Mouse (Mus musculus): ENCODE measurements at regions not wholly inside any gene's neighbourhood (a gene's known extent, or its start where the extent isn't known, plus 50 kb on each side); places are given as distances from the start of the nearest gene placed in this dataset.

GRCm38 (mm10) chr19:15348356-15348755 is 598.8 kb downstream of the Psat1 start:
- no peak for DNase-seq

DNA sequence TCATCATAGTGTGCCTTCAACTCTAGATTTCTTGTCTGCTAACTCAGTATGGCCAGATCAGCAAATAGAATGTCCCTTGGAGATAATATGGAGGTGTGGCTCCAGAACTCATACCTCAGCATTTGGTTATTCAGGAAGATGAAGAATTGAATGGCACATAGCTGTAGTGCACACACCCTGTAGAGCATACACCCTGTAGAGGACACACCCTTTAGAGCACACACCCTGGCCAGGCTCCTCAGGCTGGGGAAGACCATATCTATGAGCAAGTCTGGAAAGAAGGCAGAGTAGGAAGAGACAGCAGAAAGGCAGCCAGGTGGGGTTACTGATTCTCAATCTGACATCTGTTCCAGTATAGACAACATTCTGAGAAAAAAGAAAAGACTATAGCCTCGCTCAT is 604.9 kb downstream of the Psat1 start:
- no peak for DNase-seq
- intact Hi-C loops (cut with DNase I; ENCODE audit: low total_unique reads) = no loop called here

More at GRCm38 (mm10) chr19:15348356-15348755, 598.8 kb downstream of the Psat1 start:
- intact Hi-C loops (cut with DNase I; ENCODE audit: low total_unique reads) = no loop called here

GRCm38 (mm10) chr19:15340305-15340983 is 606.7 kb downstream of the Psat1 start:
- intact Hi-C loops (cut with DNase I; ENCODE audit: low total_unique reads) = no loop called here
- no peak for DNase-seq

DNA sequence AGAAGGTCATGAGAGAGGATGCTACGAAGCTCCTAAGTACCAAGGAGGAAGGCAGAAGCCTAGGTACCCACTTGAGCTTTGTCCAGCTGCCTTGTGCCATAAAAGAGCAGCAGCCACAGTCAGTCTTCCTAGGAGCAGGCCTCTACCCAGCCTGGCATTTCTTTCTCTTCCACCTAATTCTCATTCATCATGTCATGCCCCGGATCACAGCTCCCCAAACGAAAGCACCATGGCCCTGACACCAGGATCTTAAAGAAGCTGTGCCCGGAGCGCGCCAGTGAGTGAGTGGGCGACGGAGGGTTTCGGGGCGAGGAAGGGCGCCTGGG is 607.2 kb downstream of the Psat1 start:
- intact Hi-C loops (cut with DNase I; ENCODE audit: low total_unique reads) = no loop called here
- DNase-seq = no peak

DNA sequence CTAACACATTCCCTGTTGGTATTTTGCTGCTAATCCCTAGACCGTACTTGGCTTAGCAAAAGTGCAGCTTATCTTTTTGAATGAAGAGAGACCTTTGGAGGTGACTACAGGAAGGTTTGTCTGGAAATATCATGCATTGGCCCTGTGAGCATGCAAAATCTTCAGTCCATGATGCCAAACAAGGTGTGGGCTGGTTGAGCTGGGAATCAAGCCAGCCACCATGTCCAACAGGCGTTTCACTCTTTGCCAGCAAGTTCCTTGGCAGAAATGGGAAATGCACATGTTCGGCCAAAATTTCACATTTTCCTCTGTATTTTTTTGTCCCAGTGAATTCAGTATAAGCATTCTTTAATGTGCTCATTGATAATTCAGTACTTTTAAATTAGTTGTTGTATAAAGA is 617.0 kb downstream of the Psat1 start:
- intact Hi-C loops (cut with DNase I; ENCODE audit: low total_unique reads) = no loop called here
- no peak for DNase-seq

DNA sequence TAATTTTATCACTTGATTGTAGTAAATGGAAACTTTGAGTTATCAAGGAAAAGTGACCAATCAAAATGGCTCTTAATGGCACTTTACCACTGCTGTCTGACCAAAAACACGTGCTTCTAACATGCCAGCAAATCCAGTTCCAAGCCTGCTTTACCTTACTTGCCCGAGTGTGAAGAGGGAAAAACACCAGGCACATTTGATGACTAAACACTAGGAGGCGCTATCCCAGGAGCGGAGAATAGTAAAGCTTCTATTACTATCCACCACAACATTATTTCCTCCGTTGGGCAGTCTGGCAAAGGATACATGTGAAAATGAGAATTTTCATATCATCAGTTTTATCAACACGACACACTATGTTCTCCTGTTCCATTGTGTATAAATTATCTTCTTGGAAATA is 647.7 kb downstream of the Psat1 start:
- no peak for DNase-seq
- intact Hi-C loops (cut with DNase I; ENCODE audit: low total_unique reads) = no loop called here

- intact Hi-C loops (cut with DNase I; ENCODE audit: low total_unique reads) = no loop called here
Measured at GRCm38 (mm10) chr19:15285016-15285415, 662.1 kb downstream of the Psat1 start.

DNA sequence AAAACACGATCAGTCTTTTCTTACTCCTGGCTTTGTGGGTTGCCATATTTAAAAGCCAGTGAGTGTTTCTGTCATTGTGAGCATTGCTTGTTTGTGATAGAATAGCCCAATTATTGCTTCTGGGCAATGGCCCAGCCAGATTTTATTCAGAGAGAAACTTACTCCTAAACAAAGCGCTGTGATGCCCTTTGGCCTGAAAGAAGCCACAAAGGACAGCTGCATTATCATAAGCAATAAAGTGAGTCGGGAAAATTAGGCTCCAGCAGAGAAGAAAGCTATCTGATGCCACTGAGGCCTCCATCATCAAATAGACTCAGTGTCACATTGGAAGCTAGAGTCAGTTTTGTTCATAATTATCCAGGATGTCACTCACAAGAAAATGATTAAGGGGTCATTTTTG is 644.9 kb upstream of the Tle4 start:
- no peak for DNase-seq
- intact Hi-C loops (cut with DNase I; ENCODE audit: low total_unique reads) = no loop called here

More at GRCm38 (mm10) chr19:15285016-15285415, 662.1 kb downstream of the Psat1 start:
- no peak for DNase-seq

DNA sequence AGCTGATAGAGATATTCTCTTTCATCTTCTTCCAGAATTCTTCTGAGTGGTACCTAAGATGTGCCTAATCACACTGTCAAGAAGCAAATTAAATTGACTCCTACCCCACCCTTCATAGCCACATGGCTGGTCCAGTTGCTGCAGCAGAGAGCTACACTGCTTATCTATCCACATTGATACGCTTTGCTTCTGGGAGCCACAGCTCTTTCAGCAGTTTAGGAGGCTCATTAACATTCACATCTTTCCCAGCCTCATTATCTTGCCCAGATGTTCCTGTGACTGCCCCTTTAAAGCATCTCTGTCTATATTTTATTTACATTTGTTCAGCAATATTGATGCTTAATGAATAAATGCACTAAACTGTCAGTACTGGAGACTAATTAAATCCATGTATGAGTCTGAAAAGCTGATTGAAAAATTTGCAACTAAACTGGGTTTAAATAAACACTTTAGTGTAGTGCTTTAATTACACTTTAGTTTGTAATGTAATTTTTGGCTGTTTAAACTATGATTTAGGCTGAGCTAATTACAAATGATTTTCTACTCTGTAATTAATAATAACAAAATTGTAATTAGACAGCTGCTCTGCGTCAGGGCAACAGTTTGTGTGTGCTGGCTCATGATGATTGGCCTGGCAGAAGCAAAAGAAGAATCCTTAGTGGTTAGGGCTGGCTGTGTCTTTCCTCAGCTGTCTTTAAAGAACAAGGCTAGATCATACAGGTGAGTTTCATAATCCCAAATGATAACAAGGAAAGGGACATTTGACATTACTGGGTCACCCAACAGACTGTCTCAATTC is 632.5 kb upstream of the Tle4 start:
- intact Hi-C loops (cut with DNase I; ENCODE audit: low total_unique reads) = no loop called here
- no peak for DNase-seq

- intact Hi-C loops (cut with DNase I; ENCODE audit: low total_unique reads) = no loop called here
- DNase-seq = no peak
Measured at GRCm38 (mm10) chr19:15217387-15217786, 619.5 kb upstream of the Tle4 start.

DNA sequence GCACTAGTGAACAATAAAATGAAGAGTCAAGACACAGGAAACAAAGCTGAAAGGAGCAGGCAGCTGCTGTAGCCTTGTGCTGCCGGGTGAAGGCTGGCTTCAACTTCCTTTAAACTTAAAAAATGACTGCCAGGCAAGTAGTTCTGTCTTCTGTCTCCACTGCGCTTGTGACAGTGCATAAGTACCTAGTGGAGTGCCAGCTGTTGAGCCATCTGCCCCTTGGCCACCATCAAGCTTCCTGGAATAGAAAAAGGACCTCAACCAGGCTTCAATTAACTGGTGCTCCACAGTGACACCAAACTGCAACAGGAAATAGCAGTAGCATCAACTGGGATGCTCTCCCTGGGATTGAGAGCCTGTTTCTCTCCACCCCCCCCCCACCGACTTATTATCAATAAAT is 616.8 kb upstream of the Tle4 start:
- intact Hi-C loops (cut with DNase I; ENCODE audit: low total_unique reads) = no loop called here
- no peak for DNase-seq

DNA sequence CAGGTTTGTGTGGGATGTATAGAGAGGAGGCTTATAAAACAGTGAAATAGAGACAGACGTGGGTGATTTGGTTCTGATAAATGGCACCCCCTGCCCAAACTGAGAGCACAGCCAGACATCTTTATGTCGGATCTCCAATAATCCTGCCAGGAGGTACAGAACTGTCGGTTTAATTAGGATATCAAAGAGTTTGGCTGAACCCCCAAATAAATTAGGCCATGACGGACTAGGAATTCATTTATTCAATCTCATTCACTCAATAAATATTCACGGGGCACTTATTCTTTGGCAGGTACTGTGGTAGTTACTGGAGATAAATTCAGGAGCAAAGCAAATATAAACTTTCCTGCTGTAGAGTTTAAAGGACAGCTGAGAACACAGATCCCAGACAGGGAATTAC is 615.0 kb upstream of the Tle4 start:
- intact Hi-C loops (cut with DNase I; ENCODE audit: low total_unique reads) = no loop called here
- DNase-seq = no peak

- no peak for DNase-seq
- intact Hi-C loops (cut with DNase I; ENCODE audit: low total_unique reads) = no loop called here
Measured at GRCm38 (mm10) chr19:15203039-15203438, 605.2 kb upstream of the Tle4 start.

DNA sequence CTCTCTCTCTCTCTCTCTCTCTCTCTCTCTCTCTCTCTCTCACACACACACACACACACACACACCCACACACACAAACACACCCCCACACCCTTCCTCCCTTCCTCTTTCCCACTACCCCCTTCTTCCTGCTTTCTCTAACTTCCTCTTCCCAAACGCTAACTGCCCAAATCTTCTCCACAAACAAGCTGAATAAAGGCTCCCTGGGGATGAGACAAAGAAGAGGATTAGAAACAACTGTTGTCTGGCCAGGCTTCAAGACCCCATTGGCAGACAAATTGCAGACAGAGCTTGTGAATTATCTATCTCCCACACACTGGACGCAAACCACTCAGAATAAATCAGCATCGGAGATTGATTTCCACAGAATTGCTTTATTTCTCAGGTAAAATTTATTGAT is 603.4 kb upstream of the Tle4 start:
- intact Hi-C loops (cut with DNase I; ENCODE audit: low total_unique reads) = no loop called here
- DNase-seq = peak; percentile 10

GRCm38 (mm10) chr19:15200792-15201191 is 602.9 kb upstream of the Tle4 start:
- no peak for DNase-seq
- intact Hi-C loops (cut with DNase I; ENCODE audit: low total_unique reads) = no loop called here

GRCm38 (mm10) chr19:15200361-15200760 is 602.5 kb upstream of the Tle4 start:
- DNase-seq = no peak
- intact Hi-C loops (cut with DNase I; ENCODE audit: low total_unique reads) = no loop called here

DNA sequence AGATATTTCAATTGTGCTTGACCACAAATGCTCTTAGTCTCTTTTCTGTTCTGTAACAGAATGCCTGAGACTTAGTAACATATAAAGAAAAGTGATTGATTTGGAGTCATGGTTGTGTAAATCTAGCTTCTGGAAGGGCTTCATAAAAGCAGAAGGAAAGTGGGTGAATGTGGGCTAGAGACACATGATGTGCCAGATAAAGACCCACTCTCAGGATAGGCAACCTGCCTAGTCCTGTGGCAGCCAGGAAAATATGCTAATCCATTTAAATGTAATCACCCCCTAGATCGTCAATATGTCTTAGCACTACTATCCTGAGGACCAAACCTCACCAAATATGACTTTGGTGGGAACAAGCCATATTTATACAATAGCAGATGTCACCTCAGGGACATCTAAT is 601.8 kb upstream of the Tle4 start:
- intact Hi-C loops (cut with DNase I; ENCODE audit: low total_unique reads) = no loop called here
- no peak for DNase-seq

DNA sequence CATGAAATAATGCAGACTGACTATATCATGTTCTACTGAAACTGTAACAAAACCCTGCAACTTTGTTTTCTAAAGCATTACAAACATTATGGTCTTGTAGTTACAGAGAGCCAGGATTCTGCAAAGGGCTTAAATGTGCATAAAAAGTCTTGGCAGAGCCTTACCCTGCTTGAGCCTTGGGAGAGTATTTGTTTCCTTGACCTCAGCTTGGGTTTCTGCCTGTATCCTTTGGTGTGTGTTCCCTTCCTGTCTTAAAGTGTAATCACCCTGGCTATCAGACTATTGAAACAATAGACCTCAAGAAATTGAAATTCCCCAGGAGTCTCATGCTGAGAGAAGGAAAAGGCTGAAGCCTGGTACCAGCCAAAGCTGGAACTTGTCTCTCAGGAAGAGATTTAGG is 577.4 kb upstream of the Tle4 start:
- no peak for DNase-seq
- intact Hi-C loops (cut with DNase I; ENCODE audit: low total_unique reads) = no loop called here

DNA sequence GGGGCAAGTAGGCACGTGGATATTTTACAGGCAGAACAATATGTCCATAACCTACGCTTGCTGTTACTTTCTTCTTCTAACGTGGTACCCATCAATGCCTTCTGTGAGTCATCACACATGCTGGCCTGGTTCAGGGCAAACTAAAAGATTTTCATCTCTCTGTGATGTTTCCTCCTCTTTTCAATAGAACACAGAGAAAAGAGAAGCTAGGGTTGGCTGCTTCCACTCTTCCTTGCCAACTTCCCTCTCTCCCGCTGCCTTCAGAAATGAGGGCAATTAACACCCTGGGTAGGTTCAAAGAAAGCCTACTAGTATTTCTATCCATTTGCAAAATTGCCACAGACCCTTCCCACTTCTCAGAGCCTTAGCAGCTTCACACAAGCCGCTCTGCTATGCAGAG is 575.5 kb upstream of the Tle4 start:
- intact Hi-C loops (cut with DNase I; ENCODE audit: low total_unique reads) = no loop called here
- no peak for DNase-seq

DNA sequence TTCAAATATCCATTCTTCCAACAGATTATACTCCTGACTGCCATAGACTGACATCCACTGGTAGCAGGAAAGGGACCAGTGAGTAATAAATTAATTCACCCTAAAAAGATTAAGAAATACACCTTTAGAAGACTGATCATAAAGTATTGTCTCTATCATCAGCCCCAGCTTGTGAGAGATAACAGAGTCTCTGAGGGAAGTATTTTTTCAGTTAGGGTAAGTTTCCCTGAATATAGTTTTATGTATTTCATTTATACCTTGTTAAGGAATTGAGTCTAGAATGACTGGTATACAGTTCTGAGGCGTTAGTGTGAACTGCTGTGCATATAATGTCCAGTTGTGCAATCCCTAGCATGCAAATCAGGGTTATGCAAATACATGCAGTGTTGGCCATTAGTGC is 569.3 kb upstream of the Tle4 start:
- DNase-seq = no peak
- intact Hi-C loops (cut with DNase I; ENCODE audit: low total_unique reads) = no loop called here

DNA sequence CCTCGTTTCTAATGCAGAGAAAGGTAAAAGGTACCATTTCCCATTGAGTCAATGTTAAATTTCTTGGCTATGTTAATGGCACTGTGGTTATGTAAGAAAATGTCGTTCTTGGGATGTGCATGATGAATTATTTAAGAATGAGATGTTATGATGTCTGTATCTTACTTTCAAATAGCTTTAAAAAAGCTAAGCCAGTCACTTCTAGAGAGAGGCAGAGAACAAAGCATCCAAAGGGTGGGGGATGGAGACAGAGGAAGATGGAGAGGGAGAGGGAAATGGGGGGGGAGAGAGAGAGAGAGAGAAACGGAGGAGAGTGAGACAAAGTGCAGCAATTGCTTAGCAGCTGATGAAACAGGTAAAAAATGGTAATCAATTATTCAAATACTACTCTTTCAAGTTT is 562.8 kb upstream of the Tle4 start:
- no peak for DNase-seq
- intact Hi-C loops (cut with DNase I; ENCODE audit: low total_unique reads) = no loop called here

All from gastrocnemius, postnatal 14 days (tissue).